Mouse (Mus musculus) heart, embryonic 13.5 days (tissue): ENCODE results near the gene Hsd3b7. TPM values are rescaled to one million over a fixed set of nuclear protein-coding genes. Genes with fewer than 3 reads are reported as not detected.

ENCODE experiments used
- ATAC-seq: fragments of 200-750 bp; cut with Nextera tagmentation; 2 replicates; pipeline ENCODE4 v1.8.0; 2017; ENCODE audit warnings: moderate TSS enrichment; ENCODE audit not compliant: insufficient number of reproducible peaks, low FRiP score, low TSS enrichment; ENCODE audit errors: extremely low read depth
- H3K27ac ChIP-seq: fragments of 300-500 bp; sonication (generic); replicated peaks from 2 replicates; pipeline ENCODE4 v1.5.1; 2015; ENCODE audit warnings: moderate library complexity, mild to moderate bottlenecking, inconsistent platforms
- H3K27me3 ChIP-seq: fragments of 300-500 bp; sonication (generic); replicated peaks from 2 replicates; pipeline ENCODE4 v1.6.1; 2015; ENCODE audit warnings: mild to moderate bottlenecking, inconsistent platforms
- H3K36me3 ChIP-seq: fragments of 300-500 bp; sonication (generic); 2 replicates; pipeline ENCODE4 v1.6.1; 2015; ENCODE audit warnings: mild to moderate bottlenecking, inconsistent platforms
- H3K4me1 ChIP-seq: fragments of 300-500 bp; sonication (generic); 2 replicates; pipeline ENCODE4 v1.6.1; 2015; ENCODE audit warnings: inconsistent platforms
- H3K4me2 ChIP-seq: fragments of 300-500 bp; sonication (generic); 2 replicates; pipeline ENCODE4 v1.6.1; 2015; ENCODE audit warnings: inconsistent platforms, mild to moderate bottlenecking, moderate library complexity
- H3K4me3 ChIP-seq: fragments of 300-500 bp; sonication (generic); 2 replicates; pipeline ENCODE4 v1.5.1; 2015; ENCODE audit warnings: moderate library complexity, mild to moderate bottlenecking, inconsistent platforms
- H3K9ac ChIP-seq: fragments of 300-500 bp; sonication (generic); 2 replicates; pipeline ENCODE4 v1.6.1; 2015; ENCODE audit warnings: inconsistent platforms, mild to moderate bottlenecking, moderate library complexity
- H3K9me3 ChIP-seq: fragments of 300-500 bp; sonication (generic); 2 replicates; pipeline ENCODE4 v1.6.1; 2016; ENCODE audit warnings: inconsistent platforms
- WGBS: fragments of 180-500 bp; shearing (Covaris S2); methylation state at CpG from one replicate; pipeline ENCODE4 v1.1.7; 2015; ENCODE audit warnings: mixed read lengths; 5-methylcytosine and 5-hydroxymethylcytosine counted together
- polyA plus RNA-seq: library from polyadenylated mRNA; unstranded; fragments of >200 nt; fragmentation: Nextera tagmentation; extraction: Ambion mirVana; gene quantifications from 2 replicates; pipeline ENCODE4 v1.2.1, GENCODE M21; 2015

Gene Hsd3b7
- polyA plus RNA-seq, 1 experiment from 2014 or later: 19.5 TPM

DNA sequence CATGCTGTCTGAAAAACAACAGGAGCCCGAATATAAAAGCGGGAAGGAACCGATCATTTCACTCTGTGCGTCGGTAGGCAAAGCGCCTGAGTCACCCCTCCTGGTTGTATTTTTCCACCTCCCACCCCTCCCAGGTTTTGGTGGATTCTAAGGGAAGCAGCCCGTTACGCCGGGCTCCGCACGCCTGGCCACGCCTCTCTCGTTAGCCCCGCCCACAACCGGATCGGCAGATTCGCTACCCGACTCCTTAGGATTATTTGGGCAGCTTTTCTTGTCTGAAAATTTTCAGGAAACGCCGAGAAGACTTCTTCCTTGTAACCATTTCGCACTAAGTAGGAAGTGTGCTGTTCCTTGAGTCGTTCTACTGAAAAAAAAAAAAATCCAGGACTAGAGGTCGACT is 24.0 kb upstream of the Hsd3b7 start, which contains the start of gene Setd1a:
TSS of gene Setd1a (plus strand) at position 245 of the 400 bp plus-strand sequence.
- H3K27me3 ChIP-seq: no peaks in the 10 kb centered on the region
- WGBS: under 1% methylated on average over 23 of the region's 23 CpGs
- no peaks in the 10 kb centered on the region for H3K9me3 ChIP-seq
- peak within 1 kb of the TSS; percentile 99 for H3K27ac ChIP-seq
- H3K4me1 ChIP-seq: peaks cover 22% of the 10 kb centered on the region
- peak within 1 kb of the TSS; percentile 95 for H3K4me2 ChIP-seq
- peak; percentile 72 for ATAC-seq
- peaks cover 32% of the 10 kb centered on the region for H3K36me3 ChIP-seq
- H3K9ac ChIP-seq: peak within 1 kb of the TSS; percentile 96
- H3K4me3 ChIP-seq: peak within 1 kb of the TSS; percentile 92

DNA sequence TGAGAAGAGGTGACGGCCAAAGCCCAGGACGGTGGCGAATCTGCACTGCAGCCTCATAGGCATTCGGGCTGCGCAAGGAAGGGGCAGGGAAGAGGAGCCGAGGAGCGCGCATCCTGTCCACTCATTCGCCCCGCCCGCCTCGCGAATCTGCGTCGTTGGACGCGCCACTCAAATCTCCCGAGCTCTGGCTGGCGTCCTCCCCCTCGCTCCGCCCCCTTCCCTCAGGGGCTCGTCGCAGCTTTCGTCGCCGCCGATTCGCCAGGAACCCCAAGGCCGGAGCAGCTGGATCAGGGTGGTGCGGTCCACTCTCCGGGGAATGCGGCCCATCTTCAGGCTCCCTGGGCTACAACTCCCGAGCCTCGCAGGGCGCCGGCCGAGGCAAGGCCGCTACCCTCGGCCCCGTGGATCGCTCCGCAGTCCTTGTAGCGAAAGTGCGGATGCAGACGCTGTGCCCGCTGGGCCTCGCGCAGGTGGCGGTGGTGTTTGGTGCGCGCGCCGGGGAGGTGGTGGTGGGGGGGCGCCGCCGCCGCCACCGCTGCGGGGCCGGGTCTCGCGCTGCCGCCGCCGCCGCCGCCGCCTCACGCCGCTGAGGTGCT is 23.4 kb upstream of the Hsd3b7 start:
- H3K9ac ChIP-seq: peak overlapping the region; percentile 96
- ATAC-seq: peak; percentile 82
- peaks cover 38% of the 10 kb centered on the region for H3K36me3 ChIP-seq
- H3K27ac ChIP-seq: peak overlapping the region; percentile 99
- peaks cover 22% of the 10 kb centered on the region for H3K4me1 ChIP-seq
- WGBS: under 1% methylated on average over 61 of the region's 70 CpGs
- H3K27me3 ChIP-seq: no peaks in the 10 kb centered on the region
- peak overlapping the region; percentile 95 for H3K4me2 ChIP-seq
- H3K9me3 ChIP-seq: no peaks in the 10 kb centered on the region
- H3K4me3 ChIP-seq: peak overlapping the region; percentile 92

DNA sequence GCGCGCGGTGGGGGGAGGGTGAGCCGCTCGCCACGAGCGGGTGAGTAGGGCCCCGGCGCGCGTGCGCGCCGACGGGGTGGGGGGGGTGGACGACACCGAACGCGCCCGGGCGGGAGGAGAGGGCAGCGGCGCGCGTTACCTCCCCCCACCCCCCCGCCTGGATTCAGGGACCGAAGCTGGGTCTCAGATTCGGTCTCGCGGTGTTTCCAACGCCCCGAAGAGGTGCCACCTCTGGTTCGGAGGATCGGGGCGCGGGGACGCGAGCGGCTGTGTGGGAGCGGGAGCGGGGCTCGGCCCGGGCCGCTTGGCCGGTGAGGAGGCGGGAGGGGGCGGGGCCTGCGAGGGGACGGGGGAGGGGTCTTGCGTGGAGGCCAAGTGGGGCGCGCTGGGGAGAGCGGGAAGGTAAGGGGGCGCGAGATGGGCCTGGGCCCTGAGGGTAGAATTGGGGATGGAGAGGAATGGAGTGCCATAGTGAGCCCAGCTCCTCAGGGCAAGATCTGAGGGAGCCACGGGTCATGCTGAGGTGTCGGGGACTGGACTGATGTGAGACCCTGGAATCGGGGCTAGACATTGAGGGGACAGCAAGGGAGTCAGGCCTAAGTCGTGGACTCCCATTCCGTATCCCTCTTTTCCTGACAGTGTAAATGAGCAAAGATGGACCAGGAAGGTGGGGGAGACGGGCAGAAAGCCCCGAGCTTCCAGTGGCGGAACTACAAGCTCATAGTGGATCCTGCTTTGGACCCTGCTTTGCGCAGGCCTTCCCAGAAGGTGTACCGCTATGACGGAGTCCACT is 22.7 kb upstream of the Hsd3b7 start:
- peak; percentile 49 for ATAC-seq
- peaks cover 22% of the 10 kb centered on the region for H3K4me1 ChIP-seq
- peak overlapping the region; percentile 95 for H3K4me2 ChIP-seq
- peak overlapping the region; percentile 99 for H3K27ac ChIP-seq
- peaks cover 44% of the 10 kb centered on the region for H3K36me3 ChIP-seq
- peak overlapping the region; percentile 96 for H3K9ac ChIP-seq
- no peaks in the 10 kb centered on the region for H3K27me3 ChIP-seq
- no peaks in the 10 kb centered on the region for H3K9me3 ChIP-seq
- WGBS: 3% methylated on average over 45 of the region's 66 CpGs
- H3K4me3 ChIP-seq: peak overlapping the region; percentile 92

GRCm38 (mm10) chr7:127778350-127778749 is 22.1 kb upstream of the Hsd3b7 start:
- H3K4me2 ChIP-seq: peak overlapping the region; percentile 95
- peak overlapping the region; percentile 92 for H3K4me3 ChIP-seq
- peaks cover 22% of the 10 kb centered on the region for H3K4me1 ChIP-seq
- no peaks in the 10 kb centered on the region for H3K9me3 ChIP-seq
- ATAC-seq: no peak
- no peaks in the 10 kb centered on the region for H3K27me3 ChIP-seq
- H3K36me3 ChIP-seq: peaks cover 50% of the 10 kb centered on the region
- 73% methylated on average over 4 of the region's 4 CpGs for WGBS
- peak overlapping the region; percentile 96 for H3K9ac ChIP-seq
- no peak overlapping the region for H3K27ac ChIP-seq

- WGBS: 98% methylated on average over 6 of the region's 7 CpGs
- Histone ChIP-seq H3K4me2 (no peak within 1 kb of the TSS), H3K27ac (no peak within 1 kb of the TSS), H3K27me3 (no peaks in the 10 kb centered on the region), H3K4me1 (no peaks in the 10 kb centered on the region), H3K4me3 (no peak within 1 kb of the TSS), H3K9me3 (no peaks in the 10 kb centered on the region), H3K36me3 (peaks cover 99% of the 10 kb centered on the region), H3K9ac (no peak within 1 kb of the TSS)
- ATAC-seq: no peak
Observed at GRCm38 (mm10) chr7:127785308-127785707, 15.1 kb upstream of the Hsd3b7 start, which contains the start of gene Gm49388. Gene Gm49388, plus strand, starts transcription at chr7:127785608.

DNA sequence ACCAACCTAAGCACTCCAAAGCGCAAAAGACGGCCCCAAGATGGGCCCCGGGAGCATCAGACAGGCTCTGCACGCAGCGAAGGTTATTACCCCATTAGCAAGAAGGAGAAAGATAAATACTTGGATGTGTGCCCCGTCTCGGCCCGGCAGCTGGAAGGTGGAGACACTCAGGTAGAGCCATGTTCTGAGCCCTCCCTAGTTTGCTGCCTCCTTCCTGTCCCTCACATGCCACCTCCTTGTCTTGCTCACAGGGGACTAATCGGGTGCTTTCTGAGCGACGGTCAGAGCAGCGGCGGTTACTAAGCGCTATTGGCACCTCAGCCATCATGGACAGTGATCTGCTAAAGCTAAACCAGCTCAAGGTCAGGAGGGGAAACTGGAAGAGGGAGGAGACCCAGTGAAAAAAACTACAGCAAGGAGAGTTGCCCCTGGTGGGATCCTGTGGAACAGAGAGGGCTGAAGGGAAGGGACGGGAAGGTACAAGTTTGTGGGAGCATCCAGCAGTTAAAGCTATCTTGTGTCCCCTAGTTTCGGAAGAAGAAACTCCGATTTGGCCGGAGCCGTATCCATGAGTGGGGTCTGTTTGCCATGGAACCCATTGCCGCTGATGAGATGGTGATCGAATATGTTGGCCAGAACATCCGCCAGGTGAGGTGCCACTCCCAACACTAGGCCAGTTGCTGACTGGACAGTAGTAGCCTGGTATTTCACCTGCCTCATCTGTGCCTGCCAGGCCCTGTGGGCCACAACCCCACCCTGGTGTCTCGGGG is 3.1 kb upstream of the Hsd3b7 start:
- H3K9me3 ChIP-seq: no peaks in the 10 kb centered on the region
- no peak overlapping the region for H3K4me2 ChIP-seq
- no peak overlapping the region for H3K9ac ChIP-seq
- H3K4me3 ChIP-seq: no peak overlapping the region
- peaks cover 13% of the 10 kb centered on the region for H3K4me1 ChIP-seq
- WGBS: 89% methylated on average over 23 of the region's 23 CpGs
- H3K27me3 ChIP-seq: no peaks in the 10 kb centered on the region
- no peak overlapping the region for H3K27ac ChIP-seq
- no peak for ATAC-seq
- H3K36me3 ChIP-seq: peaks cover 85% of the 10 kb centered on the region

GRCm38 (mm10) chr7:127798591-127798990 is 1.8 kb upstream of the Hsd3b7 start:
- Histone ChIP-seq H3K9ac (no peak overlapping the region), H3K36me3 (peaks cover 83% of the 10 kb centered on the region), H3K4me3 (no peak overlapping the region), H3K4me1 (peaks cover 13% of the 10 kb centered on the region), H3K4me2 (no peak overlapping the region), H3K9me3 (no peaks in the 10 kb centered on the region), H3K27me3 (no peaks in the 10 kb centered on the region), H3K27ac (no peak overlapping the region)
- no peak for ATAC-seq
- WGBS: 89% methylated on average over 4 of the region's 4 CpGs

- no peak overlapping the region for H3K4me2 ChIP-seq
- no peak overlapping the region for H3K4me3 ChIP-seq
- H3K4me1 ChIP-seq: peaks cover 13% of the 10 kb centered on the region
- H3K27me3 ChIP-seq: no peaks in the 10 kb centered on the region
- whole genome bisulfite sequencing: 87% methylated on average over 13 of the region's 13 CpGs
- H3K36me3 ChIP-seq: peaks cover 77% of the 10 kb centered on the region
- H3K9ac ChIP-seq: no peak overlapping the region
- no peak for ATAC-seq
- no peaks in the 10 kb centered on the region for H3K9me3 ChIP-seq
- H3K27ac ChIP-seq: no peak overlapping the region
Observed at GRCm38 (mm10) chr7:127799211-127799610, 1.2 kb upstream of the Hsd3b7 start.

- peaks cover 71% of the 10 kb centered on the region for H3K36me3 ChIP-seq
- no peak overlapping the region for H3K27ac ChIP-seq
- ATAC-seq: no peak
- H3K27me3 ChIP-seq: no peaks in the 10 kb centered on the region
- no peak overlapping the region for H3K4me3 ChIP-seq
- H3K4me2 ChIP-seq: no peak overlapping the region
- H3K4me1 ChIP-seq: peaks cover 13% of the 10 kb centered on the region
- no peaks in the 10 kb centered on the region for H3K9me3 ChIP-seq
- no peak overlapping the region for H3K9ac ChIP-seq
- WGBS: 78% methylated on average over 1 of the region's 1 CpGs
Observed at GRCm38 (mm10) chr7:127799738-127800137, 666 bp upstream of the Hsd3b7 start.

GRCm38 (mm10) chr7:127801010-127801621 is 712 bp downstream of the Hsd3b7 start:
- peak overlapping the region; percentile 62 for H3K4me2 ChIP-seq
- peaks cover 13% of the 10 kb centered on the region for H3K4me1 ChIP-seq
- H3K27ac ChIP-seq: peak overlapping the region; percentile 37
- WGBS: 90% methylated on average over 8 of the region's 8 CpGs
- H3K36me3 ChIP-seq: peaks cover 58% of the 10 kb centered on the region
- peak overlapping the region; percentile 41 for H3K4me3 ChIP-seq
- no peaks in the 10 kb centered on the region for H3K9me3 ChIP-seq
- no peak; the same call in 1 of the 2 replicates for ATAC-seq
- H3K27me3 ChIP-seq: no peaks in the 10 kb centered on the region
- peak overlapping the region; percentile 61 for H3K9ac ChIP-seq

- H3K9me3 ChIP-seq: no peaks in the 10 kb centered on the region
- 85% methylated on average over 17 of the region's 17 CpGs for whole genome bisulfite sequencing
- H3K27ac ChIP-seq: no peak overlapping the region
Observed at GRCm38 (mm10) chr7:127802313-127802712, 1.9 kb downstream of the Hsd3b7 start.

More at GRCm38 (mm10) chr7:127802313-127802712, 1.9 kb downstream of the Hsd3b7 start:
- Histone ChIP-seq H3K36me3 (peaks cover 46% of the 10 kb centered on the region), H3K27me3 (no peaks in the 10 kb centered on the region), H3K9ac (no peak overlapping the region), H3K4me3 (no peak overlapping the region), H3K4me2 (no peak overlapping the region), H3K4me1 (peaks cover 13% of the 10 kb centered on the region)
- ATAC-seq: no peak
